Mouse (Mus musculus) ES-Bruce4 (cell line): ENCODE measurements around the gene Tmem164. TPM values are rescaled to one million over a fixed set of nuclear protein-coding genes. Genes with fewer than 3 reads are reported as not detected.

Source experiments
- H3K27ac ChIP-seq: 2 replicates; pipeline ENCODE4 v1.5.1; 2012; ENCODE audit warnings: low read length, inconsistent platforms; ENCODE audit not compliant: insufficient read depth
- H3K27me3 ChIP-seq: 2 replicates; pipeline ENCODE4 v1.6.1; 2012; ENCODE audit warnings: mild to moderate bottlenecking, low read length, inconsistent platforms; ENCODE audit not compliant: control insufficient read depth, poor library complexity, insufficient read depth, severe bottlenecking
- H3K36me3 ChIP-seq: 2 replicates; pipeline ENCODE4 v1.6.1; 2012; ENCODE audit warnings: inconsistent platforms, mild to moderate bottlenecking, low read length, moderate library complexity; ENCODE audit not compliant: control insufficient read depth, poor library complexity, insufficient read depth, severe bottlenecking
- H3K4me1 ChIP-seq: one replicate; pipeline ENCODE4 v1.8.1; 2011; ENCODE audit warnings: low read length; ENCODE audit not compliant: control insufficient read depth, insufficient read depth
- H3K4me3 ChIP-seq: 2 replicates; pipeline ENCODE4 v1.5.1; 2011; ENCODE audit warnings: low read depth, mild to moderate bottlenecking, low read length
- H3K9ac ChIP-seq: 2 replicates; pipeline ENCODE4 v1.6.1; 2012; ENCODE audit warnings: low read depth, mild to moderate bottlenecking, inconsistent platforms; ENCODE audit not compliant: poor library complexity, severe bottlenecking
- H3K9me3 ChIP-seq: replicated peaks from 2 replicates; pipeline ENCODE4 v1.6.1; 2012; ENCODE audit warnings: mild to moderate bottlenecking, low read length, inconsistent platforms; ENCODE audit not compliant: control insufficient read depth, poor library complexity, insufficient read depth, severe bottlenecking
- CTCF ChIP-seq: IDR thresholded peaks from one replicate; pipeline ENCODE4 v1.8.1; 2011; ENCODE audit warnings: low read depth, low read length
- EP300 ChIP-seq: IDR thresholded peaks from 2 replicates; pipeline ENCODE4 v1.6.1; 2011; ENCODE audit warnings: low read depth, low read length; ENCODE audit not compliant: insufficient read depth
- POLR2A ChIP-seq: IDR thresholded peaks from one replicate; pipeline ENCODE4 v1.8.1; 2011; ENCODE audit warnings: low read length; ENCODE audit not compliant: insufficient read depth
- polyA plus RNA-seq: library from polyadenylated mRNA; stranded (reverse); fragments of >200 nt; gene quantifications from 2 replicates; pipeline ENCODE4 v1.2.4, GENCODE M21; 2011; ENCODE audit warnings: low read depth; ENCODE audit not compliant: missing spikeins, insufficient read depth, insufficient read length

Tmem164 gene
- polyA plus RNA-seq, 1 experiment, result 15.5 TPM

DNA sequence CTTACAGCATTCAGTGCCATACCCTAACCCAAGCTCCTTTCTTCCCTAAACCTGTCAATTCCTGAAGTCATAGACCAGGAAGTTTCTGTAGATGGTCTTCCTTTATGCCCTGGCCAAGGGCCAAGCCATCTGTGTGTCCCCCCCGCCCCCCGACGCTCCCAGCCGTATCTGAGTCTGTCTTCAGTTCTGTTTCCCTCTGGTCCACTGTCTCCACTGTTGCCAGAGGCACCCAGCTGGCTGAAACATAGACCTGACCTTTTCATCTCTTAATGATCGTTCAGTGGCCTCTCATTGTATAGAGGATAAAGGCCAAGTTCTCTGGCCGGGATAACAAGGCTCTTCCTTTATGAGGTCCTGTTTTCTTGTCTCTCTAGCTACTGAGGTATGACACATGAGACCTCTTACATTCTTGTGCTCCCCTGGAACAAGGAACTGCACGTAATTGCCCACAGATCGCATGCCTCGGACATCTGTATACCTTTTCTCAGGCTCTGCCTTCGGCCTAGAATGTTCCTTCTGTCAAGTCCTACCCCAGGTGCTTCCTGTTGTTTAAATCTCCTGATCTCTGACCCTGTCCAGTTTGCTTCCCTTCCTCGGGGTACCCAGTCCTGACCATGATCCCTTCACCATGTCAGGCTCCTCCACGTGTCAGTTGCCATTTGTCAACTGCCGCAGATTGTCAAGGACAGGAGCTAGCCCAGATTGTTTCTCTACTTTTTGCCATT, 147.1 kb downstream of the Tmem164 start:
- no peak overlapping the region for H3K4me3 ChIP-seq
- H3K27me3 ChIP-seq, result no peaks in the 10 kb centered on the region
- H3K27ac ChIP-seq, result no peak overlapping the region
- no peaks in the 10 kb centered on the region for H3K36me3 ChIP-seq
- no peaks in the 10 kb centered on the region for H3K9me3 ChIP-seq
- TF ChIP-seq EP300 (no peak), CTCF (no peak), POLR2A (no peak)
- no peaks in the 10 kb centered on the region for H3K4me1 ChIP-seq
- H3K9ac ChIP-seq, result no peak overlapping the region

DNA sequence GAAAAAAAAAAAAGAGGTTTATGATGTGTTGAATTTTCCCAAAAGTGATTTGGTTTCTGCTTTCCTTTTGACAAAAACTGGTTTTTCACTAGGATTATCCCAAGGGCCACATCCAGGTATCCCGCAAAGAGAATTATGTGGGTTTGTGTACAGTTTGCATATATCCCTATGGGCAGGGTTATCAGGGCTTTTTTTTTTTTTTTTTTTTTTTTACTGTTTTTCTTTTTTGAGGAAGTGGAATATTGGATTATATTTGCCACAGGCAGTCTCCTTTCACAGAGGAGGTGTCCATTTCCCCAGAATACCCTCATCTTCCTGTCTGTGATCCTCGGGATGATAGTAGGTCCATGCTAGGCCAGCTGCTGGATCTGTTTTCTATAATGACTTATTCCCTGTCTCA, 148.1 kb downstream of the Tmem164 start:
- no peaks in the 10 kb centered on the region for H3K36me3 ChIP-seq
- no peak overlapping the region for H3K9ac ChIP-seq
- H3K27ac ChIP-seq, result no peak overlapping the region
- H3K27me3 ChIP-seq, result no peaks in the 10 kb centered on the region
- TF ChIP-seq CTCF (no peak), EP300 (no peak), POLR2A (no peak)
- H3K4me3 ChIP-seq, result no peak overlapping the region
- no peaks in the 10 kb centered on the region for H3K9me3 ChIP-seq
- H3K4me1 ChIP-seq, result no peaks in the 10 kb centered on the region

DNA sequence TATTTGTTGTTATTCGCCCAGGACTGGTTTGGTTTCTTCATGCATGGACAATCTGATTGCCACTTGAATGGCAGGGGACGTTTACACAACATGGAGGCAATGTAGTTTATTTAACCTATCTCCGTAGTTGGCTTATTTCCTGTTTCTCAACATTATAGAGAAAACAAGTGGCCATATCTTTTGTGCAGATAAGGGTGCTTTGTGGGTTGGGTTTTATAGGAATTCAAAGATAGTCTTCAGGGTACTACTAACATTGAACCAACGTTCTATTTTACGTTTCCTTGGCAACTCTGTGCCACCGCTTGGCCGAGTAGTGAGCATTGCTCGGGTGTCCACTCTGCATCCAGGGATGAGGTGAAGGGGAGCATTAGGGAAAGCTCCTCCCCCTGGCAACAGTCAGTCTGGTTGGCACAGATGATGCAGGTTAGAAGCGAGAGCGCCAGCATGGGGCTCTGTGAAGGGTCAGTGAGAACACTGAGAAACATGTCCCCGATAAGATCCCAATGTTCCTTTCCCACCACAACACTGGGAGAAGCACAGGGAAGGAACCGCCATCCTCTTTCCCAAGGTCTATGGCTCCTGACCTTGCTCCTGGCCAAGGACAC, 148.8 kb downstream of the Tmem164 start:
- Histone ChIP-seq H3K36me3 (no peaks in the 10 kb centered on the region), H3K4me3 (no peak overlapping the region), H3K4me1 (no peaks in the 10 kb centered on the region), H3K9me3 (no peaks in the 10 kb centered on the region), H3K9ac (no peak overlapping the region), H3K27ac (no peak overlapping the region), H3K27me3 (no peaks in the 10 kb centered on the region)
- no peak for TF ChIP-seq POLR2A
- TF ChIP-seq CTCF, result no peak

DNA sequence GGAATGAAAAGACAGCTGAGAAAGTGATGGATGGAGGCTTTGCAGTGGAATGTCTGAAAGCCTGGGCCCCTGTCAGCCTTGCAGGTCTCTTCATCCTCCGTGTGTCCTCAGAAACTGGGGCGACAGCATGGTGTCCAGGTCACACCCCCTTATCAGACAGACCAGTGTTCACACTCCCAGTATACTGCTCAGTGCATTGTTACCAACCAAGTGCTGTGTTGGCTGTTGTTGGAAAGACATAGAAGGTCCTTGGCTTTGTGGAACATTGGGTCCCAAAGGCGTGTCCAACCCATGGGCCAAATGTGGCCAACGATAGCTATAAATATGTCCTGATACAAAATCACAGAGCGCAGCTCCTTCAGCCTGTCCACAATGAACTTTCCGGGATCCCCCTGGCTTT, 149.4 kb downstream of the Tmem164 start:
- Histone ChIP-seq H3K27me3 (no peaks in the 10 kb centered on the region), H3K4me3 (no peak overlapping the region), H3K36me3 (no peaks in the 10 kb centered on the region), H3K9me3 (no peaks in the 10 kb centered on the region), H3K27ac (no peak overlapping the region), H3K9ac (no peak overlapping the region), H3K4me1 (no peaks in the 10 kb centered on the region)
- TF ChIP-seq CTCF (no peak), POLR2A (no peak), EP300 (no peak)

DNA sequence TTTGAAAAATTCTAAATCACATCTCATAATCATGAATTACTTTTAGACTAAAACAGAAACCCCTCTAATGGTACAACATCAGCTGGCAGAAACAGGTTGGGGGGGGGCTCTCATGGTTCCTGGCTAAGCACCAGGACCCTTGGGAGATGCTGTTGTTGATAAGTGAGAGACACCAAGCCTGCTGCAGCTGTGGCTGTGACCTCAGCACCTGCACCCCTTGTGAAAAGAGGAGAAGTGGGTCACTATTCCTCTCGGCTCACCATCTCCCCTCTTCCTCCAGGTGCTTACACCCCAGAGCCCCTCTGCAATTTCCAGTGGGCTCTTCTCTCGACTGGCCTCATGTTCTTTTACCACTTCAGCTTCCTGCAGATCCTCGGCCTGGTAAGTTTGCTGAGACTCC, 151.0 kb downstream of the Tmem164 start:
- H3K36me3 ChIP-seq, result no peaks in the 10 kb centered on the region
- TF ChIP-seq POLR2A (no peak), EP300 (no peak)
- H3K4me3 ChIP-seq, result no peak overlapping the region
- no peak overlapping the region for H3K27ac ChIP-seq
- H3K4me1 ChIP-seq, result no peaks in the 10 kb centered on the region
- H3K27me3 ChIP-seq, result no peaks in the 10 kb centered on the region
- H3K9me3 ChIP-seq, result no peaks in the 10 kb centered on the region
- no peak overlapping the region for H3K9ac ChIP-seq

- H3K27me3 ChIP-seq, result no peaks in the 10 kb centered on the region
Measured at GRCm38 (mm10) chrX:142833164-142833796, 152.1 kb downstream of the Tmem164 start.

More at GRCm38 (mm10) chrX:142833164-142833796, 152.1 kb downstream of the Tmem164 start:
- Histone ChIP-seq H3K4me3 (no peak overlapping the region), H3K36me3 (no peaks in the 10 kb centered on the region), H3K4me1 (no peaks in the 10 kb centered on the region), H3K9me3 (no peaks in the 10 kb centered on the region), H3K9ac (no peak overlapping the region), H3K27ac (no peak overlapping the region)
- TF ChIP-seq POLR2A, result no peak
- no peak for TF ChIP-seq CTCF
- TF ChIP-seq EP300, result no peak
